Mouse (Mus musculus) midbrain, embryonic 14.5 days (tissue): ENCODE results near the gene Zfp692. TPM values are rescaled to one million over a fixed set of nuclear protein-coding genes. Genes with fewer than 3 reads are reported as not detected.

ENCODE experiments used
- ATAC-seq: fragments of 200-750 bp; cut with Nextera tagmentation; 2 replicates; pipeline ENCODE4 v1.8.0; 2017; ENCODE audit warnings: moderate number of reproducible peaks, moderate library complexity; ENCODE audit not compliant: low FRiP score, low TSS enrichment
- DNase-seq: peaks from one replicate; pipeline ENCODE4 v3.0.0-alpha.2; 2015
- H3K27ac ChIP-seq: fragments of 300-500 bp; sonication (generic); replicated peaks from 2 replicates; pipeline ENCODE4 v1.5.1; 2014; ENCODE audit warnings: mild to moderate bottlenecking, low read depth, low read length, moderate library complexity
- H3K27me3 ChIP-seq: fragments of 300-500 bp; sonication (generic); 2 replicates; pipeline ENCODE4 v1.6.1; 2014; ENCODE audit warnings: low read length, control low read depth, mixed read lengths; ENCODE audit not compliant: control insufficient read depth, insufficient read depth
- H3K36me3 ChIP-seq: fragments of 300-500 bp; sonication (generic); 2 replicates; pipeline ENCODE4 v1.6.1; 2014; ENCODE audit warnings: low read length, control low read depth; ENCODE audit not compliant: control insufficient read depth, insufficient read depth
- H3K4me1 ChIP-seq: fragments of 300-500 bp; sonication (generic); 2 replicates; pipeline ENCODE4 v1.6.1; 2014; ENCODE audit warnings: mild to moderate bottlenecking, antibody characterized with exemption, low read length, control low read depth; ENCODE audit not compliant: control insufficient read depth, insufficient read depth
- H3K4me2 ChIP-seq: fragments of 300-500 bp; sonication (generic); 2 replicates; pipeline ENCODE4 v1.6.1; 2014; ENCODE audit warnings: mild to moderate bottlenecking, low read length, moderate library complexity
- H3K4me3 ChIP-seq: fragments of 300-500 bp; sonication (generic); replicated peaks from 2 replicates; pipeline ENCODE4 v1.5.1; 2014; ENCODE audit warnings: low read depth, low read length
- H3K9ac ChIP-seq: fragments of 300-500 bp; sonication (generic); replicated peaks from 2 replicates; pipeline ENCODE4 v1.6.1; 2014; ENCODE audit warnings: mild to moderate bottlenecking, low read length, moderate library complexity
- H3K9me3 ChIP-seq: fragments of 300-500 bp; sonication (generic); 2 replicates; pipeline ENCODE4 v1.6.1; 2016; ENCODE audit warnings: low read length, control low read depth, mixed read lengths; ENCODE audit not compliant: control insufficient read depth
- WGBS: fragments of 180-500 bp; shearing (Covaris S2); extraction: QIAGEN DNeasy Blood & Tissue Kit; methylation state at CpG from one replicate; pipeline ENCODE4 v1.1.7; 2014; 5-methylcytosine and 5-hydroxymethylcytosine counted together
- polyA plus RNA-seq: library from polyadenylated mRNA; unstranded; fragments of >200 nt; fragmentation: Nextera tagmentation; extraction: Ambion mirVana; gene quantifications from 2 replicates; pipeline ENCODE4 v1.2.1, GENCODE M21; 2014

The Zfp692 gene
- polyA plus RNA-seq, 1 experiment from 2014 or later, result 14.2 TPM

DNA sequence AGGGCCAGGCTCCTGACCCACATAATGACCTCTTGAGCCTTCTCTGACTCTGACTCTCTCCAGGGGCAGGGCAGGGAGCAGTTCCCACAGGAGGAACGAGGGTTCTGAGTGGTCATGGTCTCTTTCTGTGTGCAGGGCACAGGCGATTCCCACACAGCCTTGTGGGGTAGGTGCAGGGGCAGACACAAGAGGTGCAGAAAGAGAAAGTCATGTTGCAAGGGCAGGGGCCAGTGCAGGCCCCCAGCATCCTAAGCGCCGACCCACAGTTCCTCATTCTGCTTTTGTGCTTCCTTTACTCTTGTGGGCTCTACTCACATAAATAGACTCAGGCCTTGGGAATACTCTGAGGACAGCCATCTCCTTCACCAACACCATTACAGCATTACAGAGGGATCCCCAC is 31.1 kb upstream of the Zfp692 start:
- Histone ChIP-seq H3K27me3 (no peaks in the 10 kb centered on the region), H3K4me2 (no peak overlapping the region), H3K27ac (no peak overlapping the region), H3K4me3 (no peak overlapping the region), H3K36me3 (no peaks in the 10 kb centered on the region), H3K9me3 (no peaks in the 10 kb centered on the region), H3K4me1 (no peaks in the 10 kb centered on the region), H3K9ac (no peak overlapping the region)
- DNase-seq (no peak), ATAC-seq (no peak)
- 85% methylated on average over 4 of the region's 4 CpGs for WGBS

DNA sequence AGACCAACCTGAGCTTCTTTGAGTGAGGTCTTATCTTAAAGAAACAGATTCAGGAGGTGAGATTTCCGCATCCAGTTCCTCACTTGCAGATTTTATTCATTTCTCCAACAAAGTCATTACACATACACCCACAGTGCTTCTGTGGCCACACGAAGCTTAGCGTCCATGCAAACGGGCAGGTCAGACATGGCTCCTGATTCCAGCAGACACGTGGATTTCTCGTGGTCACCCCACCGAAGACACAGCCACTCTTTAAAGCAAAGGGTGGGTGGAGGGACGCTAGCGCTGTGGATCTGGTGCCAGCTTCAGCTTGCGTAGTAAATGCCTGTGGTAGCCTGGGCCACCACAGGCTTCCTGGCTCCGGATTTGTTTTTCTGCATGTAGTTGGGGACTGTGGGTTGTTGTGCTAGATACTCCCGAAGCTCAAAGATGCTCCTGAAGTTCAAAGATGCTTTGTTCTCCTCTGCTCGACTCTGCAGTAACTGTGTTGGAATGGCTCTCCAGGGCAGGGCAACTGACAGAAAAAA is 24.8 kb upstream of the Zfp692 start:
- H3K4me1 ChIP-seq, result no peaks in the 10 kb centered on the region
- H3K4me2 ChIP-seq, result no peak overlapping the region
- no peaks in the 10 kb centered on the region for H3K27me3 ChIP-seq
- H3K4me3 ChIP-seq, result no peak overlapping the region
- WGBS, result 90% methylated on average over 13 of the region's 13 CpGs
- ATAC-seq (no peak), DNase-seq (no peak)
- H3K27ac ChIP-seq, result no peak overlapping the region
- H3K9ac ChIP-seq, result no peak overlapping the region
- H3K9me3 ChIP-seq, result no peaks in the 10 kb centered on the region
- H3K36me3 ChIP-seq, result no peaks in the 10 kb centered on the region

DNA sequence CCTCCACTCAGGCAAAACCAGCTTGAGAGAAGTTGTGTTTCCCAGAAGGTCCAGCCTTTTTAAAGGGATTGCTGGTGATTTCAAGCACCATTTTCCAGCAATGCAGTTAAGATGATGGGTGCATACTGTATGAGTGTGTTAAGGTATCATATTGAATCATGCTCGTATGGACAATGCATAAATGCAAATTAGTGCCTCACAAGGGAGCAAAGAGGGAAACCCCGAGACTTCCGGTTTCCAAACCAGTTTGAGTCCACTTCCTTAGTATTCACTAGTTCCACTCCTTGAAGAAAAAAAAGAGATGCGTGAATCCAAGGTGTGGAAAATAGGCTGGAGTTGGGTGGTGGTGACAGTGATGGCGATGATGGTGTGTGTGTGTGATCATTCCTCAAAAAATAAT is 24.4 kb upstream of the Zfp692 start:
- H3K4me2 ChIP-seq, result no peak overlapping the region
- ATAC-seq (no peak), DNase-seq (no peak)
- H3K27ac ChIP-seq, result no peak overlapping the region
- H3K4me3 ChIP-seq, result no peak overlapping the region
- H3K27me3 ChIP-seq, result no peaks in the 10 kb centered on the region
- WGBS, result 88% methylated on average over 5 of the region's 5 CpGs
- no peaks in the 10 kb centered on the region for H3K36me3 ChIP-seq
- H3K9me3 ChIP-seq, result no peaks in the 10 kb centered on the region
- H3K9ac ChIP-seq, result no peak overlapping the region
- no peaks in the 10 kb centered on the region for H3K4me1 ChIP-seq

DNA sequence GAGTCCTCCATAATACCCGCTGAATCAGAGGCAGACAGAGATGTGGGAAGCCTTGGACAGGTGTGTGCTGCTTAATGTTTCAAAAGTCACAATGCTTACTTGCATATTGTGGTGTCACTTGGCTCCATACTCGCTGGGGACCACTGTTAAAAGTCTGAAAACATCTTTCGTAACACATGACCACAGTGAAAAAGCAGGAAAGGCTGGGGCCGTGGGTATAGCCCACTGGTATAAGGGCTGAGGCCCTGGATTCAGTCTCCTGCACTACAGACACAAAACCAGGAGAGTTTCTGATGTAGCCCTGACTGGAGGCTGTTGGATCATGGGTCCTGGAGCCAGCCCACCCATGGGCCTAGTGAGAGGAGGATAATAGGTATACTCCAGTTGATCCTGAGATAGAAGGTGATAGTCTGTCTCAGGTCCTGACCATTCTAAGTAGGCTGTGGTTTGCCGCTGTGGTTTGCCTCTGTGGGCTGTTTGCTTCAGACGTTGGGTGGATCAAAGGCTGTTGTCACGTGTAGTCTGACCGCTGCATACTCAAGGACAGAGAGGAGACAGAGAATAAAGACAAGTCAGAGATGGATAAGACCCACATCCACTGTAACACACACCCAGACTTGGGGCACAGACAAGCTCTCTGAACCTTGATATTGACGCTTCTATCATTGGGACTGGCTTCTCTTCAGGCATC is 16.7 kb upstream of the Zfp692 start:
- DNase-seq (no peak), ATAC-seq (no peak)
- Histone ChIP-seq H3K9ac (no peak overlapping the region), H3K4me2 (no peak overlapping the region), H3K36me3 (no peaks in the 10 kb centered on the region), H3K4me3 (no peak overlapping the region), H3K27me3 (no peaks in the 10 kb centered on the region), H3K27ac (no peak overlapping the region), H3K4me1 (no peaks in the 10 kb centered on the region), H3K9me3 (no peaks in the 10 kb centered on the region)
- 76% methylated on average over 9 of the region's 9 CpGs for WGBS

DNA sequence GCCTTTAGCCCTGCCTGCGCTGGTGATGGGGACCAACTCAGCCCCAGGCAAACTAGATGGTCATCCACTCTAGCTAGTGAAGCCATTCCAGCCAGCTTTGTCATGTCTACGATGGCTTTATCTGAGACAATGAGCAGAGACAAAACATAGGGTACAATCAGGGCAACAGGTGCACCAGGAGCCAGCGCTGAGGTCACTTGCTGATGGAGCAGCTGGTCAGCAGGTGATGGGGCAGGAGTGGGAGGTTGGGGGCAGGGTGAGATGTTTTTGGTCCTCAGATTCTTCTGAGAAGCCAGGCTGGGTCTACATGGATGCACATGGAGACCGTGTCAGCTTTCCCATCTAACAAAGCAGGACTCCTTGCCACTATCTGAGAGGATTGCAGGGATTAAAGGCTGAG is 16.1 kb upstream of the Zfp692 start:
- no peak for DNase-seq
- ATAC-seq, result no peak
- Histone ChIP-seq H3K36me3 (no peaks in the 10 kb centered on the region), H3K4me3 (no peak overlapping the region), H3K4me1 (no peaks in the 10 kb centered on the region), H3K4me2 (no peak overlapping the region), H3K27ac (no peak overlapping the region), H3K27me3 (no peaks in the 10 kb centered on the region), H3K9me3 (no peaks in the 10 kb centered on the region), H3K9ac (no peak overlapping the region)
- 87% methylated on average over 4 of the region's 4 CpGs for WGBS

DNA sequence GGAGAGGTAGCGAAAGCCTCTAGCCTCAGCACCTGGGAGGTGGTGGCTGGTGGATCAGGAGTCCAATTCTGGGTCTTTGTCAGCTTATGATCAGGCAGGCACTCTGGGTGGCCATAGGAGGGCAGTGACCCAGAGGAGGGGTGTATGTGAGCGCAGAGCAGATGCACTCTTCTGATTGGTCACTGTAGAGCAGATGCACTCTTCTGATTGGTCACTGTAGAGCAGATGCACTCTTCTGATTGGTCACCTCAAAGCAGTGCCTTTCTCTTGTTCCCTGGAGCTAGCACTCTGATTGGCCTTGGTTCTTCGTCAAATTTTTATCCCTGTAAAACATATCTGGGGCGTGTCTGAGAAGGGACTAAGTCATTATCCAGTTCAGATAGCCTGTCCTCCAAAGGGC is 14.1 kb upstream of the Zfp692 start:
- H3K4me2 ChIP-seq, result no peak overlapping the region
- H3K27me3 ChIP-seq, result no peaks in the 10 kb centered on the region
- no peaks in the 10 kb centered on the region for H3K36me3 ChIP-seq
- 62% methylated on average over 4 of the region's 4 CpGs for WGBS
- H3K4me1 ChIP-seq, result no peaks in the 10 kb centered on the region
- H3K27ac ChIP-seq, result no peak overlapping the region
- no peaks in the 10 kb centered on the region for H3K9me3 ChIP-seq
- H3K9ac ChIP-seq, result no peak overlapping the region
- H3K4me3 ChIP-seq, result no peak overlapping the region
- DNase-seq, result no peak
- no peak for ATAC-seq

DNA sequence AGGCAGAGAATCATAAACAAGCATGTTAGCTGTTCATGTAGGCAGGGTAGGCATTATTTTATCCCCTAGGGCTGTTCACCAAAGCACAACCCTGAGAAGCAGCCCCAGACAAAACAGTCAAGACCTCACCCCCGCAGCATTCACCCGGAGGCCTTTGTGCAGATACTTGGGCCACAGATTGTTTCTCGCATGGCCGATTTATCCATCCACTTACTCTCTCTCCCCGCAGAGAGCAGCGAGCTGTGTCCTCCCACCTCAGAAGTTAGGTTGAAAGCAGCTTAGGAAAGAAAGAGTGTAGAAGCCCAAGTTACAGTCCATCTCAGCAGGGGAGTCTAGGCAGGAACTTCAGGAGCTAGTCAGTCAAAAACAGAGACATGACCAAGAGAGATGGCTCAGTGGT is 9.5 kb upstream of the Zfp692 start:
- ATAC-seq (no peak), DNase-seq (no peak)
- no peak overlapping the region for H3K27ac ChIP-seq
- H3K9me3 ChIP-seq, result no peaks in the 10 kb centered on the region
- no peak overlapping the region for H3K4me3 ChIP-seq
- H3K36me3 ChIP-seq, result no peaks in the 10 kb centered on the region
- H3K4me1 ChIP-seq, result no peaks in the 10 kb centered on the region
- WGBS, result 12% methylated on average over 6 of the region's 6 CpGs
- H3K9ac ChIP-seq, result no peak overlapping the region
- H3K27me3 ChIP-seq, result no peaks in the 10 kb centered on the region
- no peak overlapping the region for H3K4me2 ChIP-seq

DNA sequence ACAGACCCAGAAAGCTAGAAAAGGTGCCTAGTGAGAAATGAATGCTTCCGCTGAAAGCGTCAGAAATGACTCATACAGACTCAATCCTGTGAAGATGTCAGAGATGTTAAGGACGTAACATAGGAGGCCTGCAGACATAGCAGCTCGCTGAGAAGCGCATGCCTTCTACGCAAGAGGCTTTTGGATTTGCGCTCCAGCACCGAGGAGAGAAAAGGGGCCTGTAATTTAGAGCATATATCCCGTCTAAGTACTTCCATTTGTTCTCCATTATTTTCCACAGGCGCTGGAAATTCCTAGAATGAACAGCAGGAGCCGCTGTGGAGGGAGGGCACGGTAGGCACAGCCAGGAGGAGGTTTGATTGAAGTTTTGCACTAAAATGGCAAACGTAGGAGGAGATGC is 5.8 kb upstream of the Zfp692 start:
- peak overlapping the region; percentile 44 for H3K9ac ChIP-seq
- WGBS, result 13% methylated on average over 13 of the region's 13 CpGs
- ATAC-seq, result no peak

More for the DNA sequence above, 5.8 kb upstream of the Zfp692 start:
- peak overlapping the region; percentile 66 for H3K4me2 ChIP-seq
- H3K4me1 ChIP-seq, result peaks cover 5% of the 10 kb centered on the region; the same call in 1 of the 2 replicates
- no peaks in the 10 kb centered on the region for H3K27me3 ChIP-seq
- peak overlapping the region; percentile 83 for H3K27ac ChIP-seq
- DNase-seq, result peak; percentile 86
- no peaks in the 10 kb centered on the region for H3K36me3 ChIP-seq
- peak overlapping the region; percentile 62 for H3K4me3 ChIP-seq
- no peaks in the 10 kb centered on the region for H3K9me3 ChIP-seq
